Mouse (Mus musculus) stomach, embryonic 16.5 days (tissue): ENCODE measurements around the gene Notch2. TPM values are rescaled to one million over a fixed set of nuclear protein-coding genes. Genes with fewer than 3 reads are reported as not detected.
"Not testable (repeated sequence)": the region's sequence is repeated elsewhere in the genome, so short reads cannot be mapped to it uniquely, and the experiment has no call there.

Source experiments
- ATAC-seq: fragments of 200-750 bp; cut with Nextera tagmentation; 2 replicates; pipeline ENCODE4 v1.8.0; 2017; ENCODE audit warnings: moderate number of reproducible peaks, moderate TSS enrichment; ENCODE audit not compliant: insufficient read depth, low FRiP score
- H3K27ac ChIP-seq: fragments of 300-500 bp; sonication (generic); 2 replicates; pipeline ENCODE4 v1.5.1; 2014; ENCODE audit warnings: low read length
- H3K27me3 ChIP-seq: fragments of 300-500 bp; sonication (generic); 2 replicates; pipeline ENCODE4 v1.6.1; 2014; ENCODE audit warnings: low read length, control low read depth, mixed read lengths; ENCODE audit not compliant: control insufficient read depth, insufficient read depth
- H3K36me3 ChIP-seq: fragments of 300-500 bp; sonication (generic); 2 replicates; pipeline ENCODE4 v1.6.1; 2014; ENCODE audit warnings: low read length; ENCODE audit not compliant: control insufficient read depth, insufficient read depth
- H3K4me1 ChIP-seq: fragments of 300-500 bp; sonication (generic); 2 replicates; pipeline ENCODE4 v1.6.1; 2014; ENCODE audit warnings: low read length, control low read depth, mixed read lengths; ENCODE audit not compliant: control insufficient read depth, insufficient read depth
- H3K4me2 ChIP-seq: fragments of 300-500 bp; sonication (generic); 2 replicates; pipeline ENCODE4 v1.6.1; 2014; ENCODE audit warnings: low read depth, low read length, mixed read lengths
- H3K4me3 ChIP-seq: fragments of 300-500 bp; sonication (generic); replicated peaks from 2 replicates; pipeline ENCODE4 v1.5.1; 2014; ENCODE audit warnings: mild to moderate bottlenecking, low read length
- H3K9ac ChIP-seq: fragments of 300-500 bp; sonication (generic); 2 replicates; pipeline ENCODE4 v1.6.1; 2014; ENCODE audit warnings: low read length
- H3K9me3 ChIP-seq: fragments of 300-500 bp; sonication (generic); replicated peaks from 2 replicates; pipeline ENCODE4 v1.6.1; 2016; ENCODE audit warnings: low read length, control low read depth; ENCODE audit not compliant: control insufficient read depth
- WGBS: fragments of 180-500 bp; shearing (Covaris S2); extraction: QIAGEN DNeasy Blood & Tissue Kit; methylation state at CpG from one replicate; pipeline ENCODE4 v1.1.7; 2014; 5-methylcytosine and 5-hydroxymethylcytosine counted together
- polyA plus RNA-seq: library from polyadenylated mRNA; unstranded; fragments of >200 nt; fragmentation: Nextera tagmentation; extraction: Ambion mirVana; gene quantifications from 2 replicates; pipeline ENCODE4 v1.2.1, GENCODE M21; 2015

Gene Notch2
- polyA plus RNA-seq, 1 experiment from 2014 or later = 23.6 TPM

DNA sequence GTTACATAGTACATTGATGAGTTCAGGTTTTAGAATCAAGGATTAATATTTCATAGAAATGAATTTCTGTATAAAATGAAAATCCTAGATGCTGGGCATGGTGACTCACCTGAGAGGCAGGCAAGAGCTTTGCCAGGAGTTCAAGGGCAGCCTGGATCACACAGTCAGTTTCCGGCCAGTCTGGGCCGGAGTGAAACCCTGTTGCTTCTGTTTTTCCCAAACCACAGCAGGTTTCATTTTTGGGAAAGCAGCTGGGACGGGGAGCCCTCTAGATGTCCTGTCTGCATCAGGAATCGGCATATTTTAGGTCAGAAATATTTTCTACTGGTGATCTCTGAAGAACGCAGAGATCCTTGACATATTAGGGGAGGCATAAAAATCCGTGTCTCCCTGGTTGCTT lies 29.0 kb downstream of the Notch2 start:
- 49% methylated on average over 6 of the region's 6 CpGs for WGBS
- Histone ChIP-seq H3K4me1 (peaks cover 61% of the 10 kb centered on the region), H3K9ac (peak overlapping the region; percentile 53; the same call in 1 of the 2 replicates)

GRCm38 (mm10) chr3:98042955-98043456 lies 29.7 kb downstream of the Notch2 start:
- Histone ChIP-seq H3K4me1 (peaks cover 55% of the 10 kb centered on the region), H3K9ac (peak overlapping the region; percentile 53; the same call in 1 of the 2 replicates), H3K27me3 (no peaks in the 10 kb centered on the region), H3K36me3 (no peaks in the 10 kb centered on the region), H3K27ac (peak overlapping the region; percentile 77), H3K4me3 (no peak overlapping the region), H3K9me3 (no peaks in the 10 kb centered on the region), H3K4me2 (peak overlapping the region; percentile 34)
- WGBS = 17% methylated on average over 9 of the region's 9 CpGs
- peak; percentile 56 for ATAC-seq

More for the DNA sequence above, 29.0 kb downstream of the Notch2 start:
- Histone ChIP-seq H3K27me3 (no peaks in the 10 kb centered on the region), H3K4me3 (no peak overlapping the region), H3K9me3 (no peaks in the 10 kb centered on the region), H3K4me2 (peak overlapping the region; percentile 34), H3K27ac (peak overlapping the region; percentile 77), H3K36me3 (no peaks in the 10 kb centered on the region)
- no peak for ATAC-seq

GRCm38 (mm10) chr3:98043669-98044068 lies 30.3 kb downstream of the Notch2 start:
- H3K4me3 ChIP-seq = no peak overlapping the region
- ATAC-seq = no peak
- peaks cover 49% of the 10 kb centered on the region for H3K4me1 ChIP-seq
- WGBS = 67% methylated on average over 4 of the region's 4 CpGs
- no peak overlapping the region for H3K9ac ChIP-seq
- H3K9me3 ChIP-seq = no peaks in the 10 kb centered on the region
- H3K27ac ChIP-seq = peak overlapping the region; percentile 77
- no peaks in the 10 kb centered on the region for H3K36me3 ChIP-seq
- no peaks in the 10 kb centered on the region for H3K27me3 ChIP-seq
- H3K4me2 ChIP-seq = peak overlapping the region; percentile 34; the same call in 1 of the 2 replicates

GRCm38 (mm10) chr3:98044768-98045368 lies 31.5 kb downstream of the Notch2 start:
- ATAC-seq = peak; percentile 56; the same call in 1 of the 2 replicates
- no peak overlapping the region for H3K4me2 ChIP-seq
- no peaks in the 10 kb centered on the region for H3K9me3 ChIP-seq
- H3K9ac ChIP-seq = no peak overlapping the region
- H3K36me3 ChIP-seq = no peaks in the 10 kb centered on the region
- H3K4me1 ChIP-seq = peaks cover 38% of the 10 kb centered on the region
- H3K4me3 ChIP-seq = no peak overlapping the region
- peak overlapping the region; percentile 72 for H3K27ac ChIP-seq
- no peaks in the 10 kb centered on the region for H3K27me3 ChIP-seq
- 56% methylated on average over 4 of the region's 4 CpGs for WGBS

GRCm38 (mm10) chr3:98045465-98046148 lies 32.3 kb downstream of the Notch2 start:
- no peaks in the 10 kb centered on the region for H3K36me3 ChIP-seq
- H3K4me3 ChIP-seq = no peak overlapping the region
- no peak for ATAC-seq
- no peaks in the 10 kb centered on the region for H3K9me3 ChIP-seq
- H3K4me1 ChIP-seq = peaks cover 41% of the 10 kb centered on the region
- WGBS = 61% methylated on average over 8 of the region's 8 CpGs
- peak overlapping the region; percentile 26; the same call in 1 of the 2 replicates for H3K27ac ChIP-seq
- H3K4me2 ChIP-seq = no peak overlapping the region
- H3K9ac ChIP-seq = no peak overlapping the region
- no peaks in the 10 kb centered on the region for H3K27me3 ChIP-seq

DNA sequence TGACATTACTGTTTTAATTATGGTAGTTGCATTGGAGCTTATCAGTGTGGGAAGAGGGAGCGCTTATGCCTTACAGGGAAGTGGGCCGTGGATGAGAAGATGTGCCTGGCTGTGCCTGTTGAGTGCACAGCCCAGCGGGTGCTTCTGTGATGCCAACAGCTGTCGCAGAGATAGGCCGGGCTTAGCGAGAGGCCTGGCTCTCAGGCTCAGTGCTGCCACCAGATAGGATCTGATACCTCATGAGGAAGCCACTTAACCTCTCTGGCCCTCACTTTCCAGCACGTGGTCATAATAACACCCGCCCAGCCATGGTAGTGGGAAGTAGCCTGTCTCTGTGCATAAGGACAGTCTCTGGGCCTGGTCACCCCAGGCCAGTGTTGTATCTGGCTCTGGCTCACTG lies 33.0 kb downstream of the Notch2 start:
- WGBS = 58% methylated on average over 8 of the region's 8 CpGs
- Histone ChIP-seq H3K4me3 (no peak overlapping the region), H3K4me1 (peaks cover 45% of the 10 kb centered on the region), H3K9me3 (no peaks in the 10 kb centered on the region), H3K9ac (no peak overlapping the region), H3K36me3 (no peaks in the 10 kb centered on the region), H3K27me3 (no peaks in the 10 kb centered on the region), H3K4me2 (no peak overlapping the region), H3K27ac (no peak overlapping the region)
- ATAC-seq = no peak

- Histone ChIP-seq H3K9me3 (no peaks in the 10 kb centered on the region), H3K36me3 (no peaks in the 10 kb centered on the region), H3K27me3 (no peaks in the 10 kb centered on the region), H3K9ac (no peak overlapping the region), H3K27ac (no peak overlapping the region), H3K4me3 (no peak overlapping the region), H3K4me2 (no peak overlapping the region), H3K4me1 (peaks cover 40% of the 10 kb centered on the region)
- WGBS = 93% methylated on average over 1 of the region's 1 CpGs
- no peak for ATAC-seq
Measured at GRCm38 (mm10) chr3:98049671-98050070, 36.3 kb downstream of the Notch2 start.

- peaks cover 38% of the 10 kb centered on the region for H3K4me1 ChIP-seq
- WGBS = 85% methylated on average over 7 of the region's 7 CpGs
- ATAC-seq, H3K9me3 ChIP-seq, H3K4me2 ChIP-seq, H3K4me3 ChIP-seq, H3K27ac ChIP-seq, H3K36me3 ChIP-seq, H3K9ac ChIP-seq, H3K27me3 ChIP-seq: not testable (repeated sequence)
Measured at GRCm38 (mm10) chr3:98050086-98050485, 36.8 kb downstream of the Notch2 start.
